Mouse (Mus musculus) E14TG2a.4 (cell line): ENCODE measurements around the gene Slc38a9.

ENCODE experiments used
- H3K27me3 ChIP-seq: 2 replicates; pipeline ENCODE4 v1.6.1; 2014; ENCODE audit warnings: low read length, control low read depth; ENCODE audit not compliant: insufficient read depth
- H3K36me3 ChIP-seq: 2 replicates; pipeline ENCODE4 v1.6.1; 2014; ENCODE audit warnings: low read length, control low read depth; ENCODE audit not compliant: insufficient read depth
- H3K4me1 ChIP-seq: replicated peaks from 2 replicates; pipeline ENCODE4 v1.6.1; 2014; ENCODE audit warnings: low read depth, low read length, control low read depth
- H3K4me3 ChIP-seq: replicated peaks from 2 replicates; pipeline ENCODE4 v1.5.1; 2014; ENCODE audit warnings: mild to moderate bottlenecking, low read length
- H3K9me3 ChIP-seq: 2 replicates; pipeline ENCODE4 v1.6.1; 2014; ENCODE audit warnings: low read length, control low read depth
- CTCF ChIP-seq: conservative IDR thresholded peaks from 2 replicates; pipeline ENCODE4 v1.5.1; 2014; ENCODE audit warnings: low read length
- NANOG ChIP-seq: IDR thresholded peaks from 2 replicates; pipeline ENCODE4 v1.6.1; 2014; ENCODE audit warnings: borderline replicate concordance, low read length, mixed read lengths
- POU5F1 ChIP-seq: IDR thresholded peaks from 2 replicates; pipeline ENCODE4 v1.6.1; 2014; ENCODE audit warnings: low read length, borderline replicate concordance

The Slc38a9 gene

DNA sequence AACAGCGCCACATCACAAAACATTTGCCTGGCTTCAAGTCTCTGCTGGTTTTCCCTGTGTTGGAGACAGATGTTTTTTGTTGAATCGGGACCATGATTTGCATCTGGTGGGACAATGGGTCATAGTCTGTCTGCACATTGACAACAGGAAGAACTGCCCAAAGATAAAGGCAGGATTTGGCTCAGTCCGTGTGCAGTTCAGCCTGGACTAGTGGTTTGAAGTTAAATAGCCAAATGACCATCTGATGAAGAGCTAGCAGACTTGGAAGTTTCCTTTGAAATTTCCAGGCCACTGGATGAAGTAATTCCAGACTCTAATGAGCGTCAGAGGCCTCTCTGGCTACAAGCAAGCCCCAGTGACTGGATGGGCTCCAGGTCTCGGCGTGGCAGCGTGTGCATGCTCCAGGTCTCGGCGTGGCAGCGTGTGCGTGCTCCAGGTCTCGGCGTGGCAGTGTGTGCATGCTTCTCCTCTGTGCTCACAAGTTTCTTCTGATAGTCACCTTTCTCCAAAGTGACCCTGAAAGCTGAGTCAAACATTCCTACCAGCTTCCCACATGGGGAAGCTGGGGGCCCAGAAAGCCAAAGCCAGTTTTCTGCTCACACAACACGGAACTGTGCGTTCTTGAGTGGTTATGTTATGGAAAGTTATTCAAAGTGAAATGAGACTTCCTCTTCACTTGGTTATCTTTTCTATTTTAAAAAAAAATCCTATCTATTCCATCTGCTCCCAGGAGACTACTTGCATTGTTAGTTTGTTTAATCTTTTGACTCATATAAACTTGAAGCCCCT, 83.7 kb downstream of the Slc38a9 start:
- no peaks in the 10 kb centered on the region for H3K9me3 ChIP-seq
- peaks cover 25% of the 10 kb centered on the region for H3K4me1 ChIP-seq
- no peaks in the 10 kb centered on the region for H3K27me3 ChIP-seq
- no peak overlapping the region for H3K4me3 ChIP-seq
- TF ChIP-seq POU5F1 = no peak
- TF ChIP-seq NANOG = no peak
- TF ChIP-seq CTCF = no peak
- no peaks in the 10 kb centered on the region for H3K36me3 ChIP-seq

DNA sequence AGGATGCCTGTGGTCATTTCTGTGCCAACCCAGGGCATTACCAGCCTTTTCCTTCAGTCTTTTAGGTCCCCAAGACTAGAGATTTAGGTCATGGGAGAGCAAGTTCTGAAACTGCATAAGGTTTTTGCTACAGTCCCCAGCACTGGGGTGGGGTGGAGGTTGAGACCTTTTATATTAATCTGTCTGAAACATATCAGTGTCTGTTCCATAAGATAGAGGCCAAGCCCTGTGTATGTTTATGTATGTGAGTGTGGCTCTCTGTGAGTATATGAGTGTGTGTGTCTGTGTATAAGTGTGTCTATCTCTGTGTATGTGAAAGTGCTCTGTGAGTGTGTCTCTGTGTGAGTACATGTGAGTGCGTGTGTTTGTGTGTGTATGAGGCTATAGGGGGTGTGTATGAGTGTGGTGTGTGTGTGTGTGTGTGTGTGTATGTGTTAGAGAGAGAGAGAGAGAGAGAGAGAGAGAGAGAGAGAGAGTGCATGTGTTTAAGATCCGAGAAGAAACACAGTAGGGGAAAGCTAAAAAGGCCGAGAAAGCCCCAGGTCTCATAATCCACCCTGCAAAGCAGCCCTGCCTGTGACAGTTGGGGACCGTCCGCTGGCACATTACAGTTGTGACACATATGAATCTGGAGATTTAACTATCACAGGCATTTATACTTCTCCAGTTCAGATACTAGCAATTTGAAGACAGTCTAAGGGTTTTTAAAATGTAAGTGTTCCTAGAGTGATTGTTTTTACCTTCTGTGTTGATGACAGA, 85.6 kb downstream of the Slc38a9 start:
- Histone ChIP-seq H3K4me1 (peaks cover 33% of the 10 kb centered on the region), H3K4me3 (no peak overlapping the region)
- TF ChIP-seq NANOG = no peak
- no peak for TF ChIP-seq POU5F1
- no peak for TF ChIP-seq CTCF

DNA sequence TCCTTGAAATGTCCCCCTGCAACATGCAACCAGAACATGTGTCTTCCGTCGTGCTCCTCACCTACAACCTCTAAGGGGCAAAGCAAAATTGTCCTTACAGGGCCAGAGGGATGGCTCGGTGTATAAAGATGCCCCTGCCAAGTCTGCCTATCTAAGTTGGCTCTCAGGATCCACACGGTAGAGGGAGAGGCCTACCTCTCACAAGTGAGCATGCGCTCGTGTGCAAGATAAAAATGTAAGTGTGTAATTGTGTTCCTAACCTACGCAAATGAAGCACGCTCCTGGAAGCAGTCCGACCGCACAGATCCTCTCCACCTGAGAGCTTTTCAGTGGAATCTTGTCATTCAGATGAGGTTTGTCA, 86.1 kb downstream of the Slc38a9 start:
- Histone ChIP-seq H3K27me3 (no peaks in the 10 kb centered on the region), H3K4me1 (peaks cover 39% of the 10 kb centered on the region), H3K4me3 (no peak overlapping the region), H3K9me3 (no peaks in the 10 kb centered on the region), H3K36me3 (no peaks in the 10 kb centered on the region)
- no peak for TF ChIP-seq POU5F1

More for the DNA sequence above, 85.6 kb downstream of the Slc38a9 start:
- Histone ChIP-seq H3K27me3 (no peaks in the 10 kb centered on the region), H3K36me3 (no peaks in the 10 kb centered on the region), H3K9me3 (no peaks in the 10 kb centered on the region)

DNA sequence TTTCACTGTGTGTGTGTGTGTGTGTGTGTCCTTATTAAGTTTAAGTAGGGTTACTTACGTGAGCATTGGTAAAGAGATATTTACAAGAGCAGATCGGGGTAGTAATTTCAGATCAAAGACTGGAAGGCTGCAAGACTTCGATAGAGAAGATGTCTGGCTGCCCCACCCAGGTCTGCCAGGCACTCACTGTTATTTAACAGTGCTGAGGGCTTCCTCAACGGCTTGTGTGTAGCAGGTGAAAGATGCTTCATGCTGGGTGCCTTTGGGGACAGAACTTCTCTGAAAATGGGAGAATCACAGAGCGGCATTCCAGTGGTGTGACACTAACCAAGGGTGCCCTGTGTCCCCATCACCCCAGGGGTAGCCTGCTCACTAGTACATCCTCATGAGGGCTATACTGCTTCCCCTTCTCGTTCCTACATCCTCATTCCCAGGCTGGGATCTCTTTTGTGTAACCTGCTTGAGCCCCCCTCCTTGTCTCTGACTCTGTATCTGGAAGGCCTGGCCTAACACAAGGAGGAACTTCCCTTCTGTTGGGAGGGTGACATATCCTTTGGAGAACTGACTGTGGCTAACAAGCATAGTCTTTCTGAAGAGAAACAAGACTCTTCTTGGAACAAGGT, 87.4 kb downstream of the Slc38a9 start:
- Histone ChIP-seq H3K4me3 (no peak overlapping the region), H3K4me1 (peaks cover 50% of the 10 kb centered on the region), H3K9me3 (no peaks in the 10 kb centered on the region), H3K36me3 (no peaks in the 10 kb centered on the region), H3K27me3 (no peaks in the 10 kb centered on the region)
- no peak for TF ChIP-seq NANOG
- TF ChIP-seq CTCF = no peak
- no peak for TF ChIP-seq POU5F1

DNA sequence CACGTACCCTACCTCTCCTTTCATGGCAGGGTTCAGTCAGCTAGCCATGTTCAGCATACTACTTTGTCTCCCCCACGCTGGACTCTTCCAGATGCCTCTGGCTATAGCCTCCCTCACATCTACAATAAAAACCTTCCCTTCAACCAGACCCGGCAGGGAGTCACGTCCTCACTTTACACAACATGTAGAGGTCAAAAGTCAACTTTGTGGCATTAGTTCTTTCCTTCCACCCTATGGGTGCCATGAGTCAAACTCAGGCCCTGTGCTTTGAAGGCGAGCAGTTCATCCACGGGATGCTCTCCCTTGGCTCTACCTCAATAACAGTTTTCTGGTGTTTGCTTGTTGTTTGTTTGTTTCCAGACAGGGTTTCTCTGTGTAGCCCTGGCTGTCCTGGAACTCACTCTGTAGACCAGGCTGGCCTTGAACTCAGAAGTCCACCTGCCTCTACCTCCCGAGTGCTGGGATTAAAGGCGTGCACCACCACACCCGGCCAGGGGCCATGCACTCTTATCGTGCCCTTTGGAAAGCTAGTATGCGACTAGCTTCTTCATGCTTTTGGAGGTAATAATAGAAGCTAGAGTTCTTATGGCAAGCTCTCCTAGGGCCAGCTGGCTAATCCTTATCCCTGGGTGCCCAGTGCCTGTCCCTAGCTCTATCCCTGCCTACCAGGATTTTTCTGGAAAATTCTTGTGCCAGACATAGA, 88.4 kb downstream of the Slc38a9 start:
- Histone ChIP-seq H3K4me3 (no peak overlapping the region), H3K36me3 (no peaks in the 10 kb centered on the region), H3K27me3 (no peaks in the 10 kb centered on the region), H3K9me3 (no peaks in the 10 kb centered on the region), H3K4me1 (peaks cover 61% of the 10 kb centered on the region)
- TF ChIP-seq CTCF = no peak
- TF ChIP-seq POU5F1 = no peak

DNA sequence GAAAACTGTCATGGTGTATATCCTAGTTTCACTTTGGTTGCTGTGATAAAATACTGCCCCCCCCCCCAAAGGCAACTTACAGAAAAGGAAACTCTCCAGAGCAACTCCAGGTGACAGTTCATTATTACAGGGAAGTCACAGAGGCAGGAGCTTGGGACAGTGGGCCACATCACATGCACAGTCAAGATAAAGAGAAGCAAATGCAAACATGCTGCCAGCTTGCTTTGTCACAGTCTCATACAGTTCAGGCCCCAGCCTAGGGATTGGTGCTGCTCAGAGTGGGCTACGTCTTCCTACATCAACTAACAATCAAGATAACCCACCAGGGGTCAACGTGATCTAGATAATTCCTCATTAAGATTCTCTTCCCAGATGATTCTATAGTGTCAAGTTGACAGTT, 89.3 kb downstream of the Slc38a9 start:
- no peak overlapping the region for H3K4me3 ChIP-seq
- no peaks in the 10 kb centered on the region for H3K36me3 ChIP-seq
- H3K4me1 ChIP-seq = peaks cover 66% of the 10 kb centered on the region
- no peaks in the 10 kb centered on the region for H3K27me3 ChIP-seq
- no peaks in the 10 kb centered on the region for H3K9me3 ChIP-seq
- TF ChIP-seq CTCF (no peak), POU5F1 (no peak), NANOG (no peak)

DNA sequence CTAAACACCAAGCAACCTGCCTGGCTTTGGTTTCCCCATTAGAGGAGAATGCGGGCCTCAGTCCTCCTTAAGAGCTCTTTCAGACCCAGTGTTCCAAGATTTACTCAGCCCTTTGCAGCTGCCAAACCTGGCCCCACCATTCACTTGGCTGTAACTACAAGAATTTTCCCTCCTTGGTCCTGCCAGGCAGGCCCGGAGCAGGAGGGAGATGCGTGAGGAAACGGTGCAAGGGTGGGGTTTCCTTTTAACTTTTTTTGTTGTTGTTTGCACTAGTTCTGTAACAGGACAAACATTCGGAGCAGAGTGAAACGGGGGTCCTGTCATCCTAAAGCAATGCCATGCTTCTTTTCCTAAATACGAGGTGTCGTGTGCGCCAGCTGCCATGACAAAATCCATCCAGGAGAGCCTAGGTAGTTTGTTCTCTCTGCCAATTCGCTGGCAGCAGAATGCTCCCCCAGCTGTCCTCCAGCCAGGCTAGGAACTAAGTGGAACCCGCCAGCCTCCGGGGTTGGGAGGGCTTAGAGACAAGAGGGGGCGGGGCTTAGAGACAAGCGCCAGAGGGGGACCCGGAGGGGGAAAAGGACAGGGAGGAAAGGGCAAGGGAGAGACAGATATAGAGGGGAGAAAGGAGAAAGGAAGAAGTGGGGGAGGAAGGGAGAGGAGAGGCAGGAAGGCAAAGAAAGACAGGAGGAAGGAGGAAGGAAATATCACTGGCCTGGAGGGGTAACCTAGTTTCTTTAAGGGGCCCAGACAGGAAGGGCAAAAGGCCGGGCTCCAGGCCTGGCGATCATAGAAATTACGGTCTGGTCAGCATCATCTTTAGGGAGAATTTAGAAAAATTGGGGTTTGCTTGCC, 91.1 kb downstream of the Slc38a9 start:
- no peaks in the 10 kb centered on the region for H3K9me3 ChIP-seq
- peaks cover 81% of the 10 kb centered on the region for H3K4me1 ChIP-seq
- TF ChIP-seq POU5F1 (no peak), CTCF (no peak), NANOG (no peak)
- H3K36me3 ChIP-seq = no peaks in the 10 kb centered on the region
- no peaks in the 10 kb centered on the region for H3K27me3 ChIP-seq
- peak overlapping the region; percentile 60 for H3K4me3 ChIP-seq
